Comparison of ENCODE assay signal across 31 mouse cellular contexts in genomic region chr9:42882313-42882712, GRCm38 (mm10).
A peak's percentile ranks its signal among the peaks of the same experiment; 100 is the strongest.
DNase-seq lines count a peak whose midpoint lies in the region; ATAC-seq and TF ChIP-seq lines count a peak whose summit lies in the region.
"Had no signal": no experiment of that assay in that cellular context is flagged by ENCODE, and none has a peak within 500 bp of the region (broad histone marks: within the 10 kb centered on the region; RNA-seq: fewer than 3 reads in every experiment).

No protein-coding gene starts in this region.

- intact Hi-C loops in left cerebral cortex, postnatal 36 days (cut with DNase I) = loop anchor here (10.0 kb wide), 1 partner anchor 78 kb away; no protein-coding TSS in a partner anchor

- H3K27me3 ChIP-seq in intestine, postnatal 0 days (replicated peaks; ENCODE audit: control insufficient read depth, insufficient read depth, low read length) = no peaks in the 10 kb centered on the region
- no peaks in the 10 kb centered on the region for H3K27me3 ChIP-seq in forebrain, embryonic 16.5 days (replicated peaks; ENCODE audit: control insufficient read depth, insufficient read depth, low read length)
- H3K27me3 ChIP-seq: forebrain, embryonic 15.5 days had no signal

- H3K4me3 ChIP-seq in intestine, postnatal 0 days (ENCODE audit: low read depth, low read length) = no peak overlapping the region
- H3K4me3 ChIP-seq in forebrain, embryonic 16.5 days (replicated peaks; ENCODE audit: low read length) = no peak overlapping the region
- H3K4me3 ChIP-seq: embryonic facial prominence, embryonic 13.5 days; forebrain, embryonic 10.5 days; forebrain, embryonic 15.5 days; hindbrain, embryonic 12.5 days; limb, embryonic 12.5 days; liver, embryonic 15.5 days; megakaryocyte, embryonic 14.5 days; midbrain, embryonic 13.5 days; neural tube, embryonic 13.5 days had no signal

- no peak for DNase-seq in frontal cortex, postnatal 25 days (ENCODE audit: low spot score in 2 of 2)
- DNase-seq in left cerebral cortex, postnatal 36 days (ENCODE audit: low spot score in 2 of 2) = peak; percentile 33 to 65
- DNase-seq in left cerebral cortex, adult 11 months (ENCODE audit: low spot score) = no peak
- DNase-seq in brain, adult 2 months (ENCODE audit: low read depth, low spot score) = peak; percentile 58
- no peak for DNase-seq in cerebellum, postnatal 14 days
- DNase-seq: adrenal gland, adult 8-10 months; cerebellum, adult 8-10 months; gastrocnemius, postnatal 25 days; heart, adult 11 months; heart, postnatal 36 days; kidney, adult 8-10 months; kidney, postnatal 4 days; layer of hippocampus, adult 9-11 months; lung, embryonic 14.5 days; lung, postnatal 36 days; thymus, postnatal 25 days had no signal

- no peak for TF ChIP-seq CTCF in intestine, postnatal 0 days (IDR thresholded peaks at IDR 0.05; ENCODE audit: low read depth)

- 12% methylated on average over 11 of the region's 11 CpGs for whole genome bisulfite sequencing in intestine, postnatal 0 days
- 50% methylated on average over 11 of the region's 11 CpGs for WGBS in forebrain, embryonic 16.5 days

- no peaks in the 10 kb centered on the region for H3K9me3 ChIP-seq in intestine, postnatal 0 days (ENCODE audit: control insufficient read depth)
- no peaks in the 10 kb centered on the region for H3K9me3 ChIP-seq in forebrain, embryonic 16.5 days (ENCODE audit: control insufficient read depth, low read length)
- H3K9me3 ChIP-seq: embryonic facial prominence, embryonic 13.5 days; forebrain, embryonic 10.5 days; forebrain, embryonic 15.5 days; hindbrain, embryonic 12.5 days; limb, embryonic 12.5 days; liver, embryonic 15.5 days; megakaryocyte, embryonic 14.5 days; midbrain, embryonic 13.5 days; neural tube, embryonic 13.5 days had no signal

- ATAC-seq in frontal cortex, adult (ENCODE audit: low TSS enrichment) = peak; percentile 76
- ATAC-seq in intestine, postnatal 0 days = peak; percentile 83
- ATAC-seq in forebrain, embryonic 16.5 days = no peak
- ATAC-seq: forebrain, embryonic 15.5 days; midbrain, embryonic 13.5 days had no signal

- no peaks in the 10 kb centered on the region for H3K36me3 ChIP-seq in intestine, postnatal 0 days (ENCODE audit: control insufficient read depth, insufficient read depth)
- H3K36me3 ChIP-seq in forebrain, embryonic 16.5 days (ENCODE audit: control insufficient read depth, insufficient read depth) = no peaks in the 10 kb centered on the region
- H3K36me3 ChIP-seq: embryonic facial prominence, embryonic 13.5 days; forebrain, embryonic 10.5 days; forebrain, embryonic 15.5 days; G1E; hindbrain, embryonic 12.5 days; limb, embryonic 12.5 days; liver, embryonic 15.5 days; midbrain, embryonic 13.5 days; neural tube, embryonic 13.5 days had no signal

- H3K27ac ChIP-seq in intestine, postnatal 0 days (ENCODE audit: low read depth, low read length) = no peak overlapping the region
- no peak overlapping the region for H3K27ac ChIP-seq in forebrain, embryonic 16.5 days (ENCODE audit: low read length)
- H3K27ac ChIP-seq: embryonic facial prominence, embryonic 13.5 days; forebrain, embryonic 10.5 days; forebrain, embryonic 15.5 days; hindbrain, embryonic 12.5 days; kidney, postnatal 0 days; limb, embryonic 12.5 days; liver, embryonic 15.5 days; midbrain, embryonic 13.5 days; neural tube, embryonic 13.5 days had no signal

- H3K9ac ChIP-seq in intestine, postnatal 0 days (ENCODE audit: low read depth, low read length) = no peak overlapping the region
- H3K9ac ChIP-seq in forebrain, embryonic 16.5 days (replicated peaks; ENCODE audit: low read depth, low read length) = no peak overlapping the region
- H3K9ac ChIP-seq: embryonic facial prominence, embryonic 13.5 days; forebrain, embryonic 15.5 days; hindbrain, embryonic 12.5 days; limb, embryonic 12.5 days; liver, embryonic 15.5 days; lung, embryonic 14.5 days; midbrain, embryonic 13.5 days; neural tube, embryonic 13.5 days had no signal

- H3K4me1 ChIP-seq in intestine, postnatal 0 days (replicated peaks; ENCODE audit: control insufficient read depth, insufficient read depth, low read length) = 0 out of 2 replicates have a peak, but pooled peaks cover 3% of the 10 kb centered on the region
- peaks cover 23% of the 10 kb centered on the region for H3K4me1 ChIP-seq in forebrain, embryonic 16.5 days (replicated peaks; ENCODE audit: control insufficient read depth, insufficient read depth, low read length)
- H3K4me1 ChIP-seq: liver, embryonic 15.5 days had no signal

- peak overlapping the region; percentile 35; the same call in 1 of the 2 replicates for H3K4me2 ChIP-seq in intestine, postnatal 0 days (replicated peaks; ENCODE audit: low read depth)
- H3K4me2 ChIP-seq in forebrain, embryonic 16.5 days (ENCODE audit: low read length) = no peak overlapping the region
- H3K4me2 ChIP-seq: embryonic facial prominence, embryonic 13.5 days; forebrain, embryonic 15.5 days; heart, embryonic 11.5 days; hindbrain, embryonic 12.5 days; limb, embryonic 12.5 days; liver, embryonic 15.5 days; lung, embryonic 14.5 days; midbrain, embryonic 13.5 days; neural tube, embryonic 13.5 days had no signal

Comparison
In these comparisons a context has a peak if more than half of its experiments do, and no peak if none do; other contexts are left out.
1. DNase-seq: peak in left cerebral cortex, postnatal 36 days (2 of 2) and brain, adult 2 months (single experiment); none in frontal cortex, postnatal 25 days (0 of 2), left cerebral cortex, adult 11 months (single experiment) and cerebellum, postnatal 14 days (0 of 2).